Comparison of ENCODE assay signal across 8 mouse cellular contexts in the genomic region with DNA sequence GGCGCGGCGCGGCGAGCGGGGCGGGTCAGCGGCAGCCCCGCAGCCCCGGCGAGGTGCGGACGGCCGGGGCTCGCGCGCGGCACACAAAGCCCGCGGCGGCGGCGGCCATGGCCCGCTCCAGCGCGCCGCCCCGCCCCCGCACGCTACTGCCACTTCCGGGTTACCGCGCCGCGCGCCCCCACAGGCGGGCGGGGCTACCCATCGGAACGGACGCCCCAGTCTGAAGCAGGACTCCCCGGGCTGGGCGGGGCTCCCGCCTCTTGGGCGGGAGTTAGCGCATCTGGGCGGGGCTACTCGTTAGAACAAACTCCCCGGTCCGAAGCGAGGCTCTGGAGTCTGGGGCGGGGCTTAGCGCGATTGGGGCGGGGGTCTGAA. TPM values are rescaled to one million over a fixed set of nuclear protein-coding genes. Genes with fewer than 3 reads are reported as not detected.
A peak's percentile ranks its signal among the peaks of the same experiment; 100 is the strongest.
DNase-seq lines count a peak whose midpoint lies in the region; ATAC-seq and TF ChIP-seq lines count a peak whose summit lies in the region.

No protein-coding gene starts in this region.

- TF ChIP-seq CTCF in kidney, postnatal 0 days (IDR thresholded peaks at IDR 0.05; ENCODE audit: low read depth), result no peak

- peaks cover 12% of the 10 kb centered on the region; the same call in 1 of the 2 replicates for H3K36me3 ChIP-seq in heart, embryonic 12.5 days
- H3K36me3 ChIP-seq in kidney, postnatal 0 days (ENCODE audit: insufficient read depth, low read length), result no peaks in the 10 kb centered on the region
- H3K36me3 ChIP-seq in liver, embryonic 11.5 days (ENCODE audit: control insufficient read depth, insufficient read depth, low read length), result 0 out of 2 replicates have a peak, but pooled peaks cover 2% of the 10 kb centered on the region
- no peaks in the 10 kb centered on the region for H3K36me3 ChIP-seq in stomach, embryonic 14.5 days (ENCODE audit: control insufficient read depth, insufficient read depth, low read length)

- peak overlapping the region; percentile 90 for H3K9ac ChIP-seq in heart, embryonic 12.5 days
- H3K9ac ChIP-seq in kidney, postnatal 0 days (ENCODE audit: low read depth, low read length), result peak overlapping the region; percentile 94
- peak overlapping the region; percentile 91 for H3K9ac ChIP-seq in liver, embryonic 11.5 days (ENCODE audit: low read depth, low read length)
- H3K9ac ChIP-seq in stomach, embryonic 14.5 days (replicated peaks; ENCODE audit: low read depth, low read length), result peak overlapping the region; percentile 88

- peaks cover 30% of the 10 kb centered on the region for H3K4me1 ChIP-seq in heart, embryonic 12.5 days (replicated peaks)
- peaks cover 14% of the 10 kb centered on the region for H3K4me1 ChIP-seq in kidney, postnatal 0 days (replicated peaks; ENCODE audit: insufficient read depth, low read length)
- peaks cover 25% of the 10 kb centered on the region for H3K4me1 ChIP-seq in liver, embryonic 11.5 days (replicated peaks; ENCODE audit: control insufficient read depth, insufficient read depth, low read length)
- H3K4me1 ChIP-seq in stomach, embryonic 14.5 days (ENCODE audit: control insufficient read depth, insufficient read depth, low read length), result peaks cover 12% of the 10 kb centered on the region

- peak overlapping the region; percentile 87 for H3K4me3 ChIP-seq in heart, embryonic 12.5 days
- peak overlapping the region; percentile 97 for H3K4me3 ChIP-seq in kidney, postnatal 0 days (replicated peaks; ENCODE audit: low read depth, low read length)
- peak overlapping the region; percentile 92 for H3K4me3 ChIP-seq in liver, embryonic 11.5 days (ENCODE audit: low read depth, low read length)
- peak overlapping the region; percentile 73 for H3K4me3 ChIP-seq in stomach, embryonic 14.5 days (ENCODE audit: low read depth, low read length)

- no peaks in the 10 kb centered on the region for H3K27me3 ChIP-seq in heart, embryonic 12.5 days (replicated peaks)
- H3K27me3 ChIP-seq in kidney, postnatal 0 days (ENCODE audit: insufficient read depth, low read length), result no peaks in the 10 kb centered on the region
- no peaks in the 10 kb centered on the region for H3K27me3 ChIP-seq in liver, embryonic 11.5 days (replicated peaks; ENCODE audit: control insufficient read depth, insufficient read depth, low read length)
- H3K27me3 ChIP-seq in stomach, embryonic 14.5 days (ENCODE audit: control insufficient read depth, insufficient read depth, low read length), result no peaks in the 10 kb centered on the region

- peak overlapping the region; percentile 88 for H3K27ac ChIP-seq in heart, embryonic 12.5 days (ENCODE audit: poor library complexity, severe bottlenecking)
- peak overlapping the region; percentile 96 for H3K27ac ChIP-seq in kidney, postnatal 0 days
- H3K27ac ChIP-seq in liver, embryonic 11.5 days (ENCODE audit: low read depth, low read length), result peak overlapping the region; percentile 88
- peak overlapping the region; percentile 94 for H3K27ac ChIP-seq in stomach, embryonic 14.5 days (ENCODE audit: low read length)

- DNase-seq in B cell, adult 2 months, result peak; percentile 94
- DNase-seq in brain, adult 2 months (ENCODE audit: low read depth, low spot score), result peak; percentile 97
- DNase-seq in kidney, postnatal 0 days (ENCODE audit: low spot score), result peak; percentile 97
- peak; percentile 95 for DNase-seq in liver, embryonic 11.5 days (ENCODE audit: low spot score)
- peak; percentile 96 for DNase-seq in naive thymus-derived CD4-positive, alpha-beta T cell, adult 2 months (ENCODE audit: low read depth)

- peak; percentile 88 for ATAC-seq in erythroblast, adult 5-6 weeks (replicated peaks; ENCODE audit: low FRiP score, poor library complexity, severe bottlenecking)
- peak; percentile 95 for ATAC-seq in heart, embryonic 12.5 days (ENCODE audit: insufficient number of reproducible peaks, low FRiP score)
- ATAC-seq in kidney, postnatal 0 days (replicated peaks; ENCODE audit: low FRiP score, low read depth), result peak; percentile 94
- ATAC-seq in liver, embryonic 11.5 days (replicated peaks; ENCODE audit: low FRiP score), result peak; percentile 94
- ATAC-seq in stomach, embryonic 14.5 days (ENCODE audit: insufficient number of reproducible peaks, insufficient read depth, low FRiP score, low read depth), result peak; percentile 94

- peak overlapping the region; percentile 86 for H3K4me2 ChIP-seq in heart, embryonic 12.5 days
- peak overlapping the region; percentile 89 for H3K4me2 ChIP-seq in kidney, postnatal 0 days (ENCODE audit: low read length)
- peak overlapping the region; percentile 93 for H3K4me2 ChIP-seq in liver, embryonic 11.5 days
- peak overlapping the region; percentile 91 for H3K4me2 ChIP-seq in stomach, embryonic 14.5 days (replicated peaks; ENCODE audit: low read depth, low read length)

- H3K9me3 ChIP-seq in heart, embryonic 12.5 days (replicated peaks), result no peaks in the 10 kb centered on the region
- H3K9me3 ChIP-seq in kidney, postnatal 0 days (replicated peaks; ENCODE audit: low read length), result no peaks in the 10 kb centered on the region
- no peaks in the 10 kb centered on the region for H3K9me3 ChIP-seq in liver, embryonic 11.5 days (ENCODE audit: control insufficient read depth, low read length)
- H3K9me3 ChIP-seq in stomach, embryonic 14.5 days (ENCODE audit: control insufficient read depth, low read depth, low read length), result no peaks in the 10 kb centered on the region

- 3% methylated on average over 30 of the region's 55 CpGs for WGBS in heart, embryonic 12.5 days
- WGBS in kidney, postnatal 0 days, result 0% methylated on average over 12 of the region's 55 CpGs
- under 1% methylated on average over 38 of the region's 55 CpGs for WGBS in liver, embryonic 11.5 days
- under 1% methylated on average over 15 of the region's 55 CpGs for WGBS in stomach, embryonic 14.5 days

RNA-seq across cellular contexts. Expression of a gene that starts 0.3 kb away (rescaled TPM):
- 11.5 and 12.7 TPM in 2 replicates for total RNA-seq in erythroblast, adult 5-6 weeks (2015; ENCODE audit: low replicate concordance)
- total RNA-seq in erythroblast, adult 5-6 weeks (2017; ENCODE audit: low replicate concordance), result 4.3 and 6.8 TPM in 2 replicates
- 69.5 and 77.4 TPM in 2 replicates for polyA plus RNA-seq in heart, embryonic 12.5 days (2016; fragmentation: Nextera tagmentation; extraction: Ambion mirVana)
- 124 and 135 TPM in 2 replicates for polyA plus RNA-seq in kidney, postnatal 0 days (2015; fragmentation: Nextera tagmentation; extraction: Ambion mirVana)
- polyA plus RNA-seq in liver, embryonic 11.5 days (2014; fragmentation: Nextera tagmentation; extraction: Ambion mirVana), result 41.3 and 45.7 TPM in 2 replicates
- 13.5 and 14.3 TPM in 2 replicates for polyA plus RNA-seq in stomach, embryonic 14.5 days (2014; fragmentation: Nextera tagmentation; extraction: Ambion mirVana)

Comparison
In these comparisons a context has a peak if more than half of its experiments do, and no peak if none do; other contexts are left out.
1. Peak in every context shown above with its lines: DNase-seq, ATAC-seq, H3K4me3 ChIP-seq and H3K27ac ChIP-seq.